Mouse (Mus musculus) frontal cortex, postnatal 14 days (tissue): Measurements from ENCODE around the gene 1700016K19Rik.
A peak's percentile ranks its signal among the peaks of the same experiment; 100 is the strongest.

Experiments
- DNase-seq, 2 experiments: peaks; one replicate each; pipeline ENCODE4 v3.0.0; 2022; ENCODE audit warnings: low spot score in 2 of 2

1700016K19Rik gene

DNA sequence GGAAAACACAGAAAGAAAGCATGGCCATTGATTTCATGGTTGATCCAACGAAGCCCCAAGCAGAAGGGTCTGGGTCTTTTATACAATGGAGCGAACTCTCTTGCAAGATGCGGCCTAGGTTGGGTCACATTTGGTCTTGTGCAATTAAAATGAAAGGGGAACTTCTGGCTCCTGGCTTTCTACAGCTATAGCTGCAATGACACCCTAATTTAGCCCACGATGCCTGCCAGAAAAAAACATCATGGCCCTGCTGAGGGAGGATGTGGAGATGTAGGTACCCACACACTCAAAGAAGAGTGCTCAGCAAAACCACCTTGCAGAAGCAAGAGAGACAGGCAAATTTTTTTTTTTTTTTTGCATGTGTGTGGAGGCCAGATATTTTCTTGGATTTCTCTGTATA, 34.1 kb downstream of the 1700016K19Rik start:
- no peak for DNase-seq

DNA sequence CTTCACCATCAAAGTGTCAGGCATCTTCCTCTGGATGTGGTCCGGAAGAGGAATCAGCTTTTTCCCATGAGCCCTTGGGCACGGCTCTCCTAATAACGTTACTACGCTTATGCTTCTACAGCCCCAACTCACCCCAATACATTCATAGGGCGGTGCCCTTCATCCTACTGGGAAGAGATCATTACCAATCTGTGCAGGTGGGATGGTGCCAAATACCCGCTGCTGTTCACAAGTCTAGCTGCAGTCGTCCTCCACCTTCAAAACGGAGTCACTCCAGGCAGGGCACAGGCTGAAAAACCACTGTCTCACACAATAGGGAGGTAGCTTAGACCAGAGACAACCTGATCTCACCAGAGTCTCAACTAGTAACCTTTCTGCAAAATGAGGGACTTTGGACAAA, 35.5 kb downstream of the 1700016K19Rik start:
- no peak for DNase-seq

DNA sequence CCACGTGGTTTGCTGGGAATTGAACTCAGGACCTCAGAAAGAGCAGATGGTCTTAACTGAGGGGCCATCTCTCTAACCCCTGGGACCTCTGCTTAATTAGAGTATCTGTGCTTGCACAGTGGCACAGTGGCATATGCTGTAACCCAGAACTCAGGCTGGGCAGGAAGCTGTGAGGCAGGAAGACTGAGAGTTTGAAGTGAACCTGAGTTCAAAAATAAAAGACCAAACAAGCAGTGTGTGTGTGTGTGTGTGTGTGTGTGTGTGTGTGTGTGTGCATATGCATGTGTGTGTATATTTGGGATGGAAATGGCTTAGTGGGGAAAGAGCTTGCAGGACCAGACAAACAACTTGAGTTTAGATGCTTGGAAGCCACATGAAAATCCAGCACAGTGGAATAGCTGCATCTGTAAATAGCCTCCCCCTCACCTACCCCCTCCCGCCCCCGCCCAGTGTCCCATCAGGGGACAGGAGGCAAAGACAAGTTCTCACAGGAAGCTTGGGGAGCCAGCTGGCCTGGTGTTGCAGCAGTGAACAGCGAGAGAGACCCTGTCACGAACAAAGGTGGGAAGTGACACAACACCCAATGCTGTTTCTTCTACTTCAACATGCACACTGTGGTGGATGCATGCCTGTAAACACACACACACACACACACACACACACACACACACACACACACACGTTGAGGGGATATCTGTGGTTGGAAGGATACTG, 38.0 kb downstream of the 1700016K19Rik start:
- no peak for DNase-seq

- no peak for DNase-seq
Measured at GRCm38 (mm10) chr11:76039271-76040053, 39.8 kb downstream of the 1700016K19Rik start.

GRCm38 (mm10) chr11:76040106-76040505, 40.4 kb downstream of the 1700016K19Rik start:
- DNase-seq = no peak

- no peak for DNase-seq
Measured at GRCm38 (mm10) chr11:76040761-76041376, 41.2 kb downstream of the 1700016K19Rik start.

GRCm38 (mm10) chr11:76042041-76042638, 42.4 kb downstream of the 1700016K19Rik start:
- no peak for DNase-seq

GRCm38 (mm10) chr11:76042882-76043281, 43.2 kb downstream of the 1700016K19Rik start:
- DNase-seq = peak; percentile 45 to 66

DNA sequence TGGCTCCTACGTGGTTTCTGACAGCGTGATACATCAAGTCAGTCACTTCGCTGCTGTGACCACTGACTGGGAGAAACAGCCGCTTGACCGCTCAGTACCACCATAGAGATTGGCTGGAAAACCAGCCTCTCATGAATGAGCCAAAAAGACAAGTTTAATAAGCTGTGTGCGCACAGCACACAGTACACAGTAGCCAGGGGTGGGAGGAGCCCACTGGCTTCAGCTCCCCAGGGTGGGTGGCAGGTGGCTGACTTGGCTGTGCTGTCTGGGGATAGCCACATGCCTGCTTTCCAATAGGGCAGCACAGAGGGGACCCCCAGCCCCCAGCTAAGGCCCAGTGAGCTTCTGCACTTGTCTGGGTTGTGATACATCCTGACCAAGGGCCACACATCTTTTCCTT, 44.8 kb downstream of the 1700016K19Rik start:
- no peak for DNase-seq

GRCm38 (mm10) chr11:76045367-76045766, 45.7 kb downstream of the 1700016K19Rik start:
- no peak for DNase-seq

GRCm38 (mm10) chr11:76050509-76050908, 50.8 kb downstream of the 1700016K19Rik start:
- no peak for DNase-seq

DNA sequence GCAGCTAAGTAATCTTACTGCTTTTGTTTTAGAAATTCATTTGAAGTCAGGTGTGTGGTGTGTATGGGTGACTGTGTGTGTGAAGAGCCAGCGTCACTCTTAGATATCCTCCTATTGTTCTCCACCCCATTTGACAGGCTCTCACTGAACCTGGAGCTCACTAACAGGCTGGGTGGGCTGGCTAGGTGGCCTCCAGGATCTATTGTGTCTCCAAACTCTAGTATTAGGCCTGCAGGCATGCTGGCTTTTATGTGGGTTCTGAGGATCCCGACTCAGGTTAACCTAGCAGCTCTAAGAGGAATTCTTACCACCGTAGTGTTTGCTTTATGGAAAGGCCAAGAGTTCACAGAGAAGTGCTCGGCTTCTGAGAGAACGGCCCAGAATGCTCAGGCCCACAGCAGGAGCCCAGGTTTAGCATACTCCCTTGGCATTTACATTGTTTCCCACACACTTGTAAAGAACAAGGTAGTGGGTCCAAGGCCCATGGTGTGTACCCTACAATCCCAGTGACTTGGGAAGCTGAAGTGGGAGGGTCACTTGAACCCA, 51.3 kb downstream of the 1700016K19Rik start:
- no peak for DNase-seq

GRCm38 (mm10) chr11:76052496-76052895, 52.8 kb downstream of the 1700016K19Rik start:
- no peak for DNase-seq
